Mouse (Mus musculus) kidney, postnatal 0 days (tissue): ENCODE measurements around the gene Hist1h1e. TPM values are rescaled to one million over a fixed set of nuclear protein-coding genes. Genes with fewer than 3 reads are reported as not detected.

Source experiments
- ATAC-seq: fragments of 200-750 bp; cut with Nextera tagmentation; replicated peaks from 2 replicates; pipeline ENCODE4 v1.8.0; 2017; ENCODE audit warnings: low read depth, moderate number of reproducible peaks, moderate TSS enrichment, moderate library complexity; ENCODE audit not compliant: low FRiP score
- DNase-seq: peaks from one replicate; pipeline ENCODE4 v3.0.0-alpha.2; 2016; ENCODE audit warnings: low spot score
- H3K27ac ChIP-seq: fragments of 300-500 bp; sonication (generic); 2 replicates; pipeline ENCODE4 v1.5.1; 2014; ENCODE audit warnings: mild to moderate bottlenecking
- H3K27me3 ChIP-seq: fragments of 300-500 bp; sonication (generic); 2 replicates; pipeline ENCODE4 v1.6.1; 2014; ENCODE audit warnings: low read length, mixed read lengths; ENCODE audit not compliant: insufficient read depth
- H3K36me3 ChIP-seq: fragments of 300-500 bp; sonication (generic); 2 replicates; pipeline ENCODE4 v1.6.1; 2014; ENCODE audit warnings: low read length, mixed read lengths; ENCODE audit not compliant: insufficient read depth
- H3K4me1 ChIP-seq: fragments of 300-500 bp; sonication (generic); replicated peaks from 2 replicates; pipeline ENCODE4 v1.6.1; 2014; ENCODE audit warnings: antibody characterized with exemption, low read length, mixed read lengths; ENCODE audit not compliant: insufficient read depth
- H3K4me2 ChIP-seq: fragments of 300-500 bp; sonication (generic); 2 replicates; pipeline ENCODE4 v1.6.1; 2014; ENCODE audit warnings: mild to moderate bottlenecking, low read length, moderate library complexity, mixed read lengths
- H3K4me3 ChIP-seq: fragments of 300-500 bp; sonication (generic); replicated peaks from 2 replicates; pipeline ENCODE4 v1.5.1; 2014; ENCODE audit warnings: low read depth, low read length
- H3K9ac ChIP-seq: fragments of 300-500 bp; sonication (generic); 2 replicates; pipeline ENCODE4 v1.6.1; 2014; ENCODE audit warnings: low read depth, low read length
- H3K9me3 ChIP-seq: fragments of 300-500 bp; sonication (generic); replicated peaks from 2 replicates; pipeline ENCODE4 v1.6.1; 2016; ENCODE audit warnings: low read length, inconsistent platforms, mixed read lengths
- CTCF ChIP-seq: IDR thresholded peaks from 2 replicates; pipeline ENCODE4 v1.5.1; 2016; ENCODE audit warnings: antibody characterized with exemption, low read depth, mild to moderate bottlenecking, moderate library complexity
- WGBS: fragments of 180-500 bp; shearing (Covaris S2); extraction: QIAGEN DNeasy Blood & Tissue Kit; methylation state at CpG from one replicate; pipeline ENCODE4 v1.1.7; 2014; 5-methylcytosine and 5-hydroxymethylcytosine counted together
- polyA plus RNA-seq: library from polyadenylated mRNA; unstranded; fragments of >200 nt; fragmentation: Nextera tagmentation; extraction: Ambion mirVana; gene quantifications from 2 replicates; pipeline ENCODE4 v1.2.1, GENCODE M21; 2015

The Hist1h1e gene
- polyA plus RNA-seq, 1 experiment from 2014 or later: 14.3 TPM

DNA sequence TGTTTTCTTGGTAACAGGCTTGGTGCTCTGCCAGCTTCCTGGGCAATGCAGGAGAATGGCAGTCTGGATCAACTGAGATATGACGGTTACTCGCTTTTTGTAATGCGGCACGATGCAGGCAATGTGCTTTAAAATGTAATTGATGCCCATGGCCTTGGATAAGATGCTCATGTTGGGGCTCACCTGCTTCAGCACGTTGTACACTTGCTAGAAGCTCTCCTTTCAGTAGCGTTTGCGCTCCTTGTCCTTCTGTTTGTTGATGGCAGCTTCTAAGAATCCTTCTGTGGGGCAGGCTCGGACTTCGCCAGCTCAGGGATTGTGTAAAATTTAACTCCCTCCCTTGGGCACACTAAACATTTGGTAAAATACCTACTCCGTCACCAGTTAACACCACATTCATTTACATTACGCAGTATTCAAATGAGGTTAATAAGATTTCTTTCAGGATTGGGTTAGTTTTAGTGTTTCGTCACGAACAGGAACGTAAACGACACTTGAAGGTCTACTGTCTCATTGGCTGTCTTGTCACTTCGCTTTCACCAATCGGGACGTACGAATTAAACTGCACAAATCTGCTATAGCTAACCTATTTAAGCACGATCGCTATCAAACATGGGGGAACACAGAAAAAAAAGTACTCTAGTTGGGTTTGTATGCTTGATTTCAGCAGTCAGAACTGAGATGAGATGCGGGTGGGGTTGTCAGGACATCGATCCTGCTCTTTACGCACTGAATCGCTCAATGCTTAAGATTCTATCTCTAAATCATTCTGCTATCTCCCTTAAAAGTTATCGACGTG lies 1.4 kb downstream of the Hist1h1e start, which contains the start of gene Hist1h2be:
TSS of gene Hist1h2be (minus strand) at position 392 of the 799 bp plus-strand sequence.
- no peaks in the 10 kb centered on the region for H3K36me3 ChIP-seq
- H3K9me3 ChIP-seq: no peaks in the 10 kb centered on the region
- H3K27me3 ChIP-seq: no peaks in the 10 kb centered on the region
- WGBS: 0% methylated on average over 27 of the region's 27 CpGs
- peak; percentile 84 for ATAC-seq
- peak within 1 kb of the TSS; percentile 89 for H3K9ac ChIP-seq
- H3K27ac ChIP-seq: peak within 1 kb of the TSS; percentile 96
- peaks cover 3% of the 10 kb centered on the region; the same call in 1 of the 2 replicates for H3K4me1 ChIP-seq
- DNase-seq: peak; percentile 97
- H3K4me3 ChIP-seq: peak within 1 kb of the TSS; percentile 56
- no peak for TF ChIP-seq CTCF
- H3K4me2 ChIP-seq: peak within 1 kb of the TSS; percentile 85

DNA sequence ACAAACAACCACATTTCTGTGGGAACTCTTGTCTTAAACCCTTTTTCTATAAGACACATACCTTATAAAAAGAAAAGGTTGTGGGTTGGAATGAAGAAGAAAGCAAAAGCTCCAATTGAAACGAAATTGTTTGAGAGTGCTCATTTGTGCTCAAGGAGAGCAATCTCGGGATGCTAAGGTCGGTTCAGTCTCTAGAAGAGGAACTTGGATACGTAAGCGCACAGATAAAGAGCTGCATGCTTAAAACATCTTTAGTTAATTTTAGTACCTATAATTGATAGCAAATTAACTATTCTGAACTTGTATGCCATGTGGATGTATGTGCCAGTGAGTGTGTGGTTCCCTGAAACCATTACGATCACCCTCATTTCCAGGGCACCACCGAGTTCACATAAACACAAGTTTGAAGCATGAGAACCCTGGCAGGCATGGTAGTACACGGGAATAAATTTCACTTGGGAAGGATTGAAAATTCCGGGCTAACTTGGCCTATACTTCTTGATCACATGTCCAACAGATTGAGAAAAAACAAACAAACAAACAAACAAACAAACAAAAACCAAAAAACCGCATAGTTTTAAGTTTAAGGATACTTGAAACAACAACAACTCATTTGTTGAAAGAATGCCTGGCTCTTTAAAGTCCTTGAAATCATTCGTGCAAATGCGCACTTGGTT lies 2.2 kb downstream of the Hist1h1e start:
- no peak for DNase-seq
- Histone ChIP-seq H3K4me1 (peaks cover 3% of the 10 kb centered on the region; the same call in 1 of the 2 replicates), H3K27ac (peak overlapping the region; percentile 96), H3K4me3 (peak overlapping the region; percentile 56), H3K9ac (peak overlapping the region; percentile 89; the same call in 1 of the 2 replicates), H3K36me3 (no peaks in the 10 kb centered on the region), H3K27me3 (no peaks in the 10 kb centered on the region), H3K4me2 (peak overlapping the region; percentile 85), H3K9me3 (no peaks in the 10 kb centered on the region)
- no peak for TF ChIP-seq CTCF
- 47% methylated on average over 12 of the region's 12 CpGs for WGBS
- no peak for ATAC-seq

DNA sequence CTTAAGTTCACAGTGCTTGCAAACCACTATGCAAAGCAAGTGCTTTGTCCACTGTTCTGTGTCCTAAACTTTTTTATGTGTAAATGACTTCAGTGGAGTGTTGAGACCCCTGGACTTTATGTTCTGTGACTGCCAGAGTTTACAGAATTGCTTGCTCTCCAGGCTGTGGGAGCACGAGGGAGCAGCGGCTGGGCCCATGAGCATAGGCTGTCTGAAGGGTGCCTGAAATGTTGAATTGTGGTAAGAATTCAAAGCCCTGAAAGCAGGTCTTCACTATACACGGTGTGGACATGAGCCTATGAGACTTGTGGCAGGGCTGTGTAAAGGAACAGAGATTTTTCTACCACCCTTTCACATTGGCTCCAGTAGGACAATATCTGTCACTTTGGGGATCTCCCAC lies 10.7 kb downstream of the Hist1h1e start:
- H3K36me3 ChIP-seq: no peaks in the 10 kb centered on the region
- no peak for ATAC-seq

GRCm38 (mm10) chr13:23610393-23610792 lies 12.0 kb downstream of the Hist1h1e start:
- H3K36me3 ChIP-seq: no peaks in the 10 kb centered on the region
- no peaks in the 10 kb centered on the region for H3K27me3 ChIP-seq
- H3K27ac ChIP-seq: no peak overlapping the region
- no peak overlapping the region for H3K4me2 ChIP-seq
- no peak for TF ChIP-seq CTCF
- H3K9ac ChIP-seq: no peak overlapping the region
- no peaks in the 10 kb centered on the region for H3K9me3 ChIP-seq
- DNase-seq (no peak), ATAC-seq (no peak)
- no peaks in the 10 kb centered on the region for H3K4me1 ChIP-seq
- 70% methylated on average over 2 of the region's 2 CpGs for WGBS
- H3K4me3 ChIP-seq: no peak overlapping the region

More for the DNA sequence above, 10.7 kb downstream of the Hist1h1e start:
- Histone ChIP-seq H3K4me3 (no peak overlapping the region), H3K4me2 (no peak overlapping the region), H3K4me1 (no peaks in the 10 kb centered on the region), H3K9ac (no peak overlapping the region), H3K9me3 (no peaks in the 10 kb centered on the region), H3K27me3 (no peaks in the 10 kb centered on the region), H3K27ac (no peak overlapping the region)
- DNase-seq: peak; percentile 12
- TF ChIP-seq CTCF: no peak
- 44% methylated on average over 3 of the region's 3 CpGs for WGBS

DNA sequence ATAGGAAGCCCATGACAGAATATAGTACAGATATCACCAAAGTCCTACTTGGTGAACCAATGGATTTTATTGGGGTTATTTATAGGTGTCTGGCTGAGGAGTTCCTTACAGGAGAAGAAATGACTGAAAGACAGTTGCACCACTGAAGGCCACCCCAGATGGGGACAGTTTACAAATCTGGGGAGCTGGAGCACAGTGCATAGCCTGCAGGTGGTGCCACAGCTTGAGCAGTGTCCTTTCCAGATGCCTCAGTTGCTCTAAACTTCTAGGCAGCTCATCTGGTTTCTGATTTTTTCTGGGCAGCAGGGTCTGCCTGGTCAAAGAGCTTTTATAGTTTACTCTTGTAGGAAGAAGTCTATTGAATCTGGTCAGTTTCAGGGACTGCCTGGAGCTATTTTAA lies 12.5 kb downstream of the Hist1h1e start:
- H3K27ac ChIP-seq: no peak overlapping the region

GRCm38 (mm10) chr13:23609209-23609608 lies 13.1 kb downstream of the Hist1h1e start:
- Histone ChIP-seq H3K27me3 (no peaks in the 10 kb centered on the region), H3K9me3 (no peaks in the 10 kb centered on the region), H3K9ac (no peak overlapping the region), H3K36me3 (no peaks in the 10 kb centered on the region), H3K4me3 (no peak overlapping the region), H3K27ac (no peak overlapping the region), H3K4me1 (no peaks in the 10 kb centered on the region), H3K4me2 (no peak overlapping the region)
- DNase-seq (no peak), ATAC-seq (no peak)
- WGBS: 70% methylated on average over 4 of the region's 4 CpGs
- TF ChIP-seq CTCF: no peak

More for the DNA sequence above, 12.5 kb downstream of the Hist1h1e start:
- H3K9me3 ChIP-seq: no peaks in the 10 kb centered on the region
- ATAC-seq (no peak), DNase-seq (no peak)
- H3K27me3 ChIP-seq: no peaks in the 10 kb centered on the region
- no peak overlapping the region for H3K9ac ChIP-seq
- H3K36me3 ChIP-seq: no peaks in the 10 kb centered on the region
- H3K4me2 ChIP-seq: no peak overlapping the region
- no peak overlapping the region for H3K4me3 ChIP-seq
- no peak for TF ChIP-seq CTCF
- H3K4me1 ChIP-seq: no peaks in the 10 kb centered on the region
